Mouse (Mus musculus): ENCODE results near the gene Adcy9.

The Adcy9 gene

DNA sequence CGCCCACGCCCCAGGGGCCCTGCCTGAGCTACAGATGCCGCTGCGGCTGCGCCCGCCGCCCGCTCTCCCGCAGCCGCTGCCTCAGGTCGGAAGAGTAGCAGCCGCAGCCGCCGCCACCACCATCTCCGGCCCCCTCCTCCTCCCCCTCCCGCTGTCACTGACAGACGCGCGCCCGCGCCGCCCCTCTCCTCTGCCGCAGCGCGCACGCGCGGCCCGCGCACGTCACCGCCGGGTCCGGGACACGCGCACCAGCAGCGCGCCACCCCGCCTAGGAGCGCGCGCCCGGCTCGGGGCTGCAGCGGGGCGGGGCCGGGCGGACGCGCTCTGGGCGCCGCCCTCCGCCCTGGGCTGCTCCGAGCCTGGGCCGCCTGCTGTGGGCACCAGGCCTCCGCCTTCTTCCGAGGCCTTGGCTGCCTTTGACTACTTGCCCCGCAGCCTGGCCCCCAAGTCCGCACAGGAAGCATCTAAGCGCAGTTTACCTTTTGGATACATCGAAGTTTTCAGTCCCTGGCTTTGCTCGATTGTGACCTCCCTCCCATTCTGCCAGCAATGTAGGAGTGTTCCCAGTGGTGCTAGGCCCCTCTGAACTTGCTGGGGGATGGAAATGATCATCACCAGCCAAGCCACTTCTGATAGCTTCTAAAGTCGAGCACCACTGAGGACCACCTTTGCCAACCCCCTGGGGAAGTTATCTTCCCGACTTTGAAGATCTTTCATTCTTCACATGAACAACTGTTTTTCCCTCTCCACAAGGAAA lies at the start of gene Adcy9:
Gene Adcy9, minus strand, starts transcription at position 201 of the 757 bp plus-strand sequence.
- in situ Hi-C loops (cut with MboI): no loop called here

GRCm38 (mm10) chr16:4469599-4470352 lies 49.5 kb upstream of the Adcy9 start:
- in situ Hi-C loops (cut with MboI): no loop called here

DNA sequence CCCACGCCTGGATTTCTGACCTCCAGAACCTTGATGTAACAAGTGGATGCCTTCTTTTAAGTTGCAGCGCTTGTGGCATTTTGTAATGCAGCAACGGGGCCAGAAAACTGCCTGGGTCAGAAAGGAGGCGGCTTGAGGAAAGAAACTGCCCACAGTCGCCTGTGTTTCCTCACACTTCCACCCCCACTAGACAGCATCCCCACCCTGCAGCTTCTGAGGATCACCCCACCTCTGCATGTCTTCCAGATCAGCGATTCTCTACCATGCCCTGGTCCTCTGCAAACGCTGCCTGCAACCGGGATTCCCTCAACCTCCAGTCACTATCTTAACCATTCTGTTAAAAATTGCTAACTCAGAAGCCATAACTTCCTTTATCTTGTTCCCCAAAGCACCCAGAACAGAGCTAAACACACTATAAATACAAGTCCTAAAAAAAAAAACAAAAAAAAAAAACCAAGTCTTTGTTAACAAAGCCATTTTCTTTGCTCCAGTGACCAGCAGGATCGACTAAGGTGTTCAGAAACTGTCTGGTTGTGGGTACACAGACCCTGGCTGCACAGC lies 44.3 kb upstream of the Adcy9 start:
- in situ Hi-C loops (cut with MboI): no loop called here

GRCm38 (mm10) chr16:4457927-4458326 lies 37.6 kb upstream of the Adcy9 start:
- in situ Hi-C loops (cut with MboI): no loop called here

GRCm38 (mm10) chr16:4456391-4456790 lies 36.1 kb upstream of the Adcy9 start:
- in situ Hi-C loops (cut with MboI): no loop called here

DNA sequence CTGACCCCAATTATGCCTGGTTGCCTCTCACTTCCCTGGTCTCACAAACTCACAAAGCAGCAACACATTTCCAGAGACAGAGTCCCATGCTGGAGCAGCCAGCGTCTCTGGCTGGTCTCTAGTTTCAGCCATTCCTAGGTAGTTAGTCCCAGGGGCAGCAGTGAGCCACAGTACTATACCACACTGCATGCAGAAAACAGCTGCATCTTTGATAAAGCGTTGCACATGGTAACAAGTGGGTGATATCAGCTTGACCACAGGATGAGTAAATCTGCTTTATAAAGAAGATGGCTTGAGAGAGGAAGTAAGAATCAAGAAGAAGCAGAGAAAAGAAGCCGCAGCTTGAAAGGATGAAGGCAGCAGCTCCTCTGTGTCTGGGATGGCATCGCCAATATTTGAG lies 35.4 kb upstream of the Adcy9 start:
- in situ Hi-C loops (cut with MboI): no loop called here

- in situ Hi-C loops (cut with MboI): no loop called here
Measured at GRCm38 (mm10) chr16:4454563-4454962, 34.3 kb upstream of the Adcy9 start.

DNA sequence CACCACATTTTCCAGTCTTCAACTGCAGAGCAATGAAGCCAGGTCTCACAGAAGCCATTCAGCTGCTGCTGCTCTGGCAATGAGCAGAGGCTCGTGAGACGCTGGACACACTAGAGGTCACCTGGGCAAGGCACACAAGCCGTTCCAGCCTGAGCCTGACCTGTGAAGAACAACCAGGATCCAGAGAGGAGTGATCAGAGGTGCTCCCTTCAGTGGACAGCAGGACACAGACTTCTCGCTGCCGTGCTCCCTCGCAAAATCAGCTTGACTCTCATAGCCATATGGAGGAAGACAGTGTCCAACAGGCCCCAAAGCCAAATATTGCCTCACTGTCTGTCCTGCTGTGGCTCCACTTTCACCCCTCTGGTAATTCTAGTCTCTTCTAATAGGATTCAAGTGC lies 29.1 kb upstream of the Adcy9 start:
- in situ Hi-C loops (cut with MboI): no loop called here

- in situ Hi-C loops (cut with MboI): no loop called here
Measured at GRCm38 (mm10) chr16:4448235-4448634, 27.9 kb upstream of the Adcy9 start.

DNA sequence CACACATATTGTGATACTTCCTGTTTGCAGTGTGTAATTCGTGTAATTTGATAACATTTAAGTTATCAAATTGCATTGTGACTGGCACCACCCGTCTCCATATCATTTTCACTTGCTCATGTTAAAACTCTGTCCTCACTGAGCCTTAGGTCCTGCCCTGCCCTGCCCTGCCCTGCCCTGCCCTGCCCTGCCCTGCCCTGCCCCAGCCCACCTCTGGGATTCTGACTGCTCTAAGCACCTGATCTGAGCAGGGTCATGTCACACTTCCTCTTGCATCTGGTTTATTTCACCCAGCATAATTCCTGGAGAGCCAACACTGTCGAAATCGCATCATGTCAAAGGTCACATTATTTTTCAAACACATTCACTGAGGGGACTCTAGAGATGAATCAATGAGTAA lies 26.1 kb upstream of the Adcy9 start:
- in situ Hi-C loops (cut with MboI): no loop called here

DNA sequence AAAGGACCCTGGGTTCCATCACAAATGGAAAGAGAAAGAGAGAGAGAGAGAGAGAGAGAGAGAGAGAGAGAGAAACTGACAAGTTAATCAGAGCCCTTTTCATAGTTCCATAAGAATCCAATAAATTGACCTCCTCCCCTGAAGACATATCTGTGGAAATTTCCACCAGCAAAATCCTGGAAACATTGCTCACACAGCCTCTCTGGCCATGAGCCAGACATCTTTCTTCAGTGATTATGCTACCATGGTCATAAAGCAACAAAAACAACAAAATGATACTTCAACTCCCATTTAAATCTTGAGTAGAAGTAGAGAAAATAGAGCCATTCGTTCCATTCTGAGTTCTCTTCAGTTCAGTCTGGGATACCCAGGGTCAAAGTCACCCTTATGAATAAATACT lies 24.1 kb upstream of the Adcy9 start:
- in situ Hi-C loops (cut with MboI): no loop called here

GRCm38 (mm10) chr16:4439302-4440066 lies 19.2 kb upstream of the Adcy9 start:
- in situ Hi-C loops (cut with MboI): no loop called here

- in situ Hi-C loops (cut with MboI): no loop called here
Measured at GRCm38 (mm10) chr16:4436738-4437137, 16.4 kb upstream of the Adcy9 start.

DNA sequence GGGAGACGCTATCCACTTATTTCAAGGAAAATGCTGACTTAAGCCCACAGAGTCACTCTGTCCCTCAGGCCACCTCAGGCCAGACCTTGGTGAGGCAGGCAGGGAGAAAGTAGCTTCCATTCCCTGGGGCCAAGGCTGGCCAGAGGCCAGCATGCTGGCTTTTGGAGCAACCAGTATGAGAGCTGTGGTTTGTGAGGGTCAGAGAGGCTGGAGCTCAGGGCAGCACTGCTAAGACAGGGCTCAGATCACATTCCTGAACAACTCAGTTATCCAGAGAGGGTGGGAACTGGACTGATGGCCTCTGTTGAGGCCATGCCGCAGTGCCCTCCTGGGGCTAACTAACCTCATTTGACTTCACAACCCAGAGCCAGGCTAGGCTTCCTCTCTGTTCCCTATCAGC lies 15.1 kb upstream of the Adcy9 start:
- in situ Hi-C loops (cut with MboI): no loop called here

GRCm38 (mm10) chr16:4431841-4432240 lies 11.5 kb upstream of the Adcy9 start:
- in situ Hi-C loops (cut with MboI): no loop called here

DNA sequence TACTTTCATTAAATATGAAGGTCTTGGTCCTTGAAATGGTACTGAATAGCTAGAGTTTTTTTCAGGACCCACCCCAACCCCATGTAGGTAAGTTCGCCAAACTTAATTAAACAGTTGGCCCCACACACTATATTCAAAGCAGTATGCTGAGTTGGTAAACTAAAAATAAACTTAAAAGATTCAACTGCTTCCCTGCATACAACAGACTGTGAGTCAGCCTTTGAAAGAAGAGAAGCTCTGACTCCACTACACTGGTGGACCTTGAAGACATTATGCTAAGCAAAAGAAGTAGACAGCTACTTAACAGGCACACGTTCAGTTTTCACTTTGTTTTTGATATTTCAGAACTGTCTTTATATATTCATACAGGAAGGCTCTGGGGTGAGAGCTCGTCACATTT lies 10.7 kb upstream of the Adcy9 start:
- in situ Hi-C loops (cut with MboI): no loop called here

GRCm38 (mm10) chr16:4430232-4430631 lies 9.9 kb upstream of the Adcy9 start:
- in situ Hi-C loops (cut with MboI): no loop called here

DNA sequence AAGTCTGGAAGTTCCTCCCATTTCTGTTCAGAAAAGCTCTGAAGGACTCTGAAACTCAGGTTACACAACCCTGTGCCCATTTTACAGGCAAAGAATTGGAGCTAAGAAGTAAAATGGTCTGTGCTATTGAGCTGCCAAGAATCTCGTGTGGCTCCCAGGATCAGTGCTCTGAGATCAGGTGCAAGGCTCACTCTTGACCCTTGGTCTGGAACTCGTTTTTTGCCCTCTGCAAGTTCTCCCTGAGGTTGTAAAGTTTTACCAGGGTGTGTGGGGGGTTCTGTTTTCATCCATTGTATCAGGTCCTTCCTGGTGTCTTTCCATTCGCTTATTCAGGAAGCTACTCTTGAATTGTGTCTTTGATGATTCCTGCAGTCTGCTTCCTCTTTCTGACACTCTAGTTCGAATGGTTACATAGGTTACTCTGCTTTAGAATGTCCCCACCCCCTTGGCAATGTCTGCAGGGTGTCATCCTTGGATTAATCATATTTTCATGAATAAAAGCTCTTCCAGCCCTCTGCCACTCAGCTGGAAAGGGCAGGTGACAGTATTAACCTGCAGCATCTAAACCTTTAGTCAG lies 5.4 kb upstream of the Adcy9 start:
- in situ Hi-C loops (cut with MboI): no loop called here

DNA sequence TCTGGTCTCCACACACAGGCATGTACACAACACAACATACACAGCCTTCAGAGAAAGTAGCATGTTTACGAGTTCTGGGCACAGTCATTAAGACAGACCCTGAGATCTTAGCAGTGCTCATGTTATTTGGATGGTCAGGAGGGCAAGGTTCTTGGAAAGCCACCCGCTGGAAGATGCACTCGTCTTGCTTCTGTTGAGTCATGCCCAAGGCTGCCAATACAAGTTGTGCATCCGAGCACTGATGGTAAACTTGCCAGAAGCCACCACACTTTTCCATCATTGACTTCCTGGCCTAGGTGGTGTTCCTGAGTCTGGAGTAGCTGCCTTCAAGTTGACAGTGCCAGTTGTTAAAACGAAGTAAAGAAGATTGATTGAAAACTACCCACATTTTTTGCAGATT lies 3.3 kb upstream of the Adcy9 start:
- in situ Hi-C loops (cut with MboI): no loop called here

DNA sequence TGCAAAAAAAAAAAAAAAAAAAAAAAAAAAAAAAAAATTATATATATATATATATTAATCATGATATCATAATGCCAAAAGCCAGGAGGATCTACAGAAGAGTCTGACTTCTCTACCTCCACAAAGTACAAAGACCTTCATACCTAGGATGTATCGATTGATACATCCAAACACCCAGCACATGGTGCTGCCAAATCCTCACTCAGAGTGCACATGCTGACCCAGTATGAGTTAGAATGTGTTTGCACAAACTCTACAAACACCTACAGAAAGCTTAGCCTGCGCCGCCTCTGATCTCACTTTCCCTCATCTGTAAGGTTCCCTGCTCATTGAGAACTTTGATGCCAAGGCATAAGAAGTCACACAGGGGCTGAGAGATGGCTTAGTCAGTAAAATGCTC lies 2.7 kb upstream of the Adcy9 start:
- in situ Hi-C loops (cut with MboI): no loop called here

GRCm38 (mm10) chr16:4419546-4420297 lies 576 bp downstream of the Adcy9 start:
- in situ Hi-C loops (cut with MboI): no loop called here
